Comparison of ENCODE assay signal across 16 mouse cellular contexts in genomic region chr17:79043705-79044104, GRCm38 (mm10).
"Had no signal": no experiment of that assay in that cellular context is flagged by ENCODE, and none has a peak within 500 bp of the region (broad histone marks: within the 10 kb centered on the region; RNA-seq: fewer than 3 reads in every experiment).

No protein-coding gene starts in this region.

- H3K27me3 ChIP-seq: liver, embryonic 13.5 days; megakaryocyte, embryonic 14.5 days; midbrain, embryonic 13.5 days had no signal

- H3K9ac ChIP-seq: liver, embryonic 13.5 days; midbrain, embryonic 13.5 days had no signal

- ATAC-seq: midbrain, embryonic 13.5 days had no signal

- H3K9me3 ChIP-seq: liver, embryonic 13.5 days; megakaryocyte, embryonic 14.5 days; midbrain, embryonic 10.5 days; midbrain, embryonic 13.5 days had no signal

- H3K4me3 ChIP-seq: layer of hippocampus, adult 2 months; left cerebral cortex, adult 2 months; liver, embryonic 13.5 days; megakaryocyte, embryonic 14.5 days; midbrain, embryonic 10.5 days; midbrain, embryonic 13.5 days had no signal

- H3K4me2 ChIP-seq: liver, embryonic 13.5 days; midbrain, embryonic 13.5 days had no signal

- H3K4me1 ChIP-seq: liver, embryonic 13.5 days; megakaryocyte, embryonic 14.5 days; midbrain, embryonic 10.5 days; midbrain, embryonic 13.5 days had no signal

- H3K27ac ChIP-seq: kidney, postnatal 0 days; layer of hippocampus, adult 2 months; left cerebral cortex, adult 2 months; liver, embryonic 13.5 days; midbrain, embryonic 10.5 days; midbrain, embryonic 13.5 days had no signal

- DNase-seq: kidney, postnatal 25 days; layer of hippocampus, adult 9-11 months; layer of hippocampus, postnatal 36 days; liver, embryonic 13.5 days; lung, adult 2 months; lung, postnatal 14 days; lung, postnatal 4 days; thymus, adult 18-20 months; thymus, postnatal 14 days; thymus, postnatal 4 days had no signal

- H3K36me3 ChIP-seq: liver, embryonic 13.5 days; midbrain, embryonic 10.5 days; midbrain, embryonic 13.5 days had no signal
